Mouse (Mus musculus) layer of hippocampus, adult 2 months (tissue): ENCODE measurements at regions not wholly inside any gene's neighbourhood (a gene's known extent, or its start where the extent isn't known, plus 50 kb on each side); places are given as distances from the start of the nearest gene placed in this dataset.

Source experiments
- DNase-seq, 2 experiments: peaks; one replicate each; pipeline ENCODE4 v3.0.0; 2022; ENCODE audit warnings: low spot score in 2 of 2
- H3K27ac ChIP-seq: fragments of 200-600 bp; 2 replicates; pipeline ENCODE4 v1.8.1; 2022
- H3K4me3 ChIP-seq: fragments of 200-600 bp; 2 replicates; pipeline ENCODE4 v1.8.1; 2022; ENCODE audit warnings: mild to moderate bottlenecking
- CTCF ChIP-seq: fragments of 200-600 bp; conservative IDR thresholded peaks from 2 replicates; pipeline ENCODE4 v1.8.1; 2022; ENCODE audit warnings: antibody characterized with exemption, mild to moderate bottlenecking, moderate library complexity

- no peak for DNase-seq
- peak; percentile 49 for TF ChIP-seq CTCF
- no peak overlapping the region for H3K4me3 ChIP-seq
- no peak overlapping the region for H3K27ac ChIP-seq
These were observed 197.4 kb downstream of the Meis1 start for GRCm38 (mm10) chr11:18821384-18821783.

- no peak for TF ChIP-seq CTCF
- no peak overlapping the region for H3K4me3 ChIP-seq
- H3K27ac ChIP-seq = no peak overlapping the region
- DNase-seq = no peak
These were observed 204.7 kb downstream of the Meis1 start for GRCm38 (mm10) chr11:18814110-18814509.

GRCm38 (mm10) chr11:18767479-18767878 lies 251.3 kb downstream of the Meis1 start:
- H3K4me3 ChIP-seq = no peak overlapping the region
- no peak overlapping the region for H3K27ac ChIP-seq
- TF ChIP-seq CTCF = no peak
- no peak for DNase-seq

- no peak for DNase-seq
- no peak for TF ChIP-seq CTCF
- Histone ChIP-seq H3K4me3 (no peak overlapping the region), H3K27ac (no peak overlapping the region)
These were observed 252.2 kb downstream of the Meis1 start for GRCm38 (mm10) chr11:18766458-18767016.

- no peak for DNase-seq
These were observed 260.2 kb downstream of the Meis1 start for GRCm38 (mm10) chr11:18758591-18759074.

GRCm38 (mm10) chr11:18756576-18756975 lies 262.2 kb downstream of the Meis1 start:
- H3K4me3 ChIP-seq = no peak overlapping the region
- no peak for DNase-seq
- no peak overlapping the region for H3K27ac ChIP-seq
- no peak for TF ChIP-seq CTCF

More at GRCm38 (mm10) chr11:18758591-18759074, 260.2 kb downstream of the Meis1 start:
- Histone ChIP-seq H3K4me3 (no peak overlapping the region), H3K27ac (no peak overlapping the region)
- TF ChIP-seq CTCF = no peak

GRCm38 (mm10) chr11:18754732-18755525 lies 263.9 kb downstream of the Meis1 start:
- no peak overlapping the region for H3K4me3 ChIP-seq
- no peak for DNase-seq

GRCm38 (mm10) chr11:18753856-18754255 lies 264.9 kb downstream of the Meis1 start:
- no peak for DNase-seq
- Histone ChIP-seq H3K4me3 (no peak overlapping the region), H3K27ac (no peak overlapping the region)
- no peak for TF ChIP-seq CTCF

More at GRCm38 (mm10) chr11:18754732-18755525, 263.9 kb downstream of the Meis1 start:
- H3K27ac ChIP-seq = no peak overlapping the region
- TF ChIP-seq CTCF = no peak

GRCm38 (mm10) chr11:18753246-18753645 lies 265.5 kb downstream of the Meis1 start:
- Histone ChIP-seq H3K27ac (no peak overlapping the region), H3K4me3 (no peak overlapping the region)
- DNase-seq = no peak
- TF ChIP-seq CTCF = no peak

GRCm38 (mm10) chr11:18752512-18752911 lies 266.3 kb downstream of the Meis1 start:
- no peak for TF ChIP-seq CTCF
- H3K27ac ChIP-seq = no peak overlapping the region

GRCm38 (mm10) chr11:18750911-18751841 lies 267.6 kb downstream of the Meis1 start:
- Histone ChIP-seq H3K4me3 (peak overlapping the region; percentile 13), H3K27ac (no peak overlapping the region)
- DNase-seq = no peak
- no peak for TF ChIP-seq CTCF

More at GRCm38 (mm10) chr11:18752512-18752911, 266.3 kb downstream of the Meis1 start:
- no peak for DNase-seq
- no peak overlapping the region for H3K4me3 ChIP-seq

- Histone ChIP-seq H3K27ac (no peak overlapping the region), H3K4me3 (no peak overlapping the region)
- DNase-seq = no peak
- TF ChIP-seq CTCF = no peak
These were observed 268.8 kb downstream of the Meis1 start for GRCm38 (mm10) chr11:18750080-18750375.
